Mouse (Mus musculus): Measurements from ENCODE around the gene Armcx1.

DNA sequence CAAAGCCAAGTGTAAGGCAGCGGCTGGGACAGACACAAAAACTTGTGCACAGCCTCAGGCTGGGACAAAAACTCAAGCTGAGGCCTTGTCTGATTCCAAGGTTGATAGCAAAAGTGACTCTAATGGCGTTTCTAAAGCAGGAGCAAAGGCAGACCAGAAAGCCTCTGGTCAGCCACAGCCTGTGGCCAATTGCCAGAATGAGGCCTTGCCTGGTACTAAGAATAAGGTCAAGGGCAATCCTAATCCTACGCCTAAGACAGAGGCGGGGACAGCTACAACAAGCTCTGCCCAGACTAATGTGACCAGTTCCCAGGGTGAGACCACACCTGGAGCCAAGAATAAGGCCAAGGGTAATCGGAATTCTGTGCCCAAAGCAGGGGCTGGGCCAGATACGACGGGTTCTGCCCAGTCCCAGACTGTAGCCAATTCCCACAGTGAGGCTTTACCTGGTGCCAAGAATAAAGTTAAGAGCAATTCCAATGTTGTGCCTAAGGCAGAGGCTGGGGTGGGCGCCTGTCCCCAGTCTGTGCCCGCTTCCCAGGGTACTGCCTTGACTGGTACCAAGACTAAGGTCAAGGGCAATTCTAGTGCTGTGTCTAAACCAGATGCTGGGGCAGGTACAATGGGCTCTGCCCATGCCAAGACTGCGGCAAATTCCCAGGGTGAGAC lies 26.8 kb upstream of the Armcx1 start:
- TF ChIP-seq CTCF (IDR thresholded peaks at IDR 0.05; ENCODE audit: insufficient read depth, low read depth, low read length) (no peak), POLR2A (IDR thresholded peaks at IDR 0.05; ENCODE audit: insufficient read depth, low read depth, low read length) (no peak)

Measured in olfactory bulb, adult 2 months (tissue).